Mouse (Mus musculus) forebrain, embryonic 16.5 days (tissue): ENCODE measurements at regions not wholly inside any gene's neighbourhood (a gene's known extent, or its start where the extent isn't known, plus 50 kb on each side); places are given as distances from the start of the nearest gene placed in this dataset.

Experiments
- ATAC-seq: fragments of 200-750 bp; cut with Nextera tagmentation; 2 replicates; pipeline ENCODE4 v1.8.0; 2017; ENCODE audit warnings: mild to moderate bottlenecking, moderate library complexity
- H3K27ac ChIP-seq: fragments of 300-500 bp; sonication (generic); 2 replicates; pipeline ENCODE4 v1.5.1; 2014; ENCODE audit warnings: low read length, control low read depth
- H3K27me3 ChIP-seq: fragments of 300-500 bp; sonication (generic); replicated peaks from 2 replicates; pipeline ENCODE4 v1.6.1; 2014; ENCODE audit warnings: low read length; ENCODE audit not compliant: control insufficient read depth, insufficient read depth
- H3K36me3 ChIP-seq: fragments of 300-500 bp; sonication (generic); 2 replicates; pipeline ENCODE4 v1.6.1; 2014; ENCODE audit not compliant: control insufficient read depth, insufficient read depth
- H3K4me1 ChIP-seq: fragments of 300-500 bp; sonication (generic); replicated peaks from 2 replicates; pipeline ENCODE4 v1.6.1; 2014; ENCODE audit warnings: low read length; ENCODE audit not compliant: control insufficient read depth, insufficient read depth
- H3K4me2 ChIP-seq: fragments of 300-500 bp; sonication (generic); 2 replicates; pipeline ENCODE4 v1.6.1; 2014; ENCODE audit warnings: mild to moderate bottlenecking, low read length, control low read depth
- H3K4me3 ChIP-seq: fragments of 300-500 bp; sonication (generic); replicated peaks from 2 replicates; pipeline ENCODE4 v1.5.1; 2014; ENCODE audit warnings: mild to moderate bottlenecking, low read length, control low read depth
- H3K9ac ChIP-seq: fragments of 300-500 bp; sonication (generic); replicated peaks from 2 replicates; pipeline ENCODE4 v1.6.1; 2014; ENCODE audit warnings: low read depth, low read length, control low read depth
- H3K9me3 ChIP-seq: fragments of 300-500 bp; sonication (generic); 2 replicates; pipeline ENCODE4 v1.6.1; 2016; ENCODE audit warnings: low read length; ENCODE audit not compliant: control insufficient read depth
- WGBS: fragments of 180-500 bp; shearing (Covaris S2); extraction: QIAGEN DNeasy Blood & Tissue Kit; methylation state at CpG from one replicate; pipeline ENCODE4 v1.1.7; 2014; 5-methylcytosine and 5-hydroxymethylcytosine counted together

GRCm38 (mm10) chr6:16958102-16958501, 59.9 kb upstream of the Tfec start:
- no peaks in the 10 kb centered on the region; the same call in 1 of the 2 replicates for H3K4me1 ChIP-seq
- no peaks in the 10 kb centered on the region for H3K27me3 ChIP-seq
- no peak overlapping the region for H3K4me2 ChIP-seq
- no peak for ATAC-seq
- H3K9me3 ChIP-seq, result no peaks in the 10 kb centered on the region
- WGBS, result 78% methylated on average over 3 of the region's 3 CpGs
- no peak overlapping the region for H3K4me3 ChIP-seq
- H3K36me3 ChIP-seq, result no peaks in the 10 kb centered on the region
- no peak overlapping the region for H3K9ac ChIP-seq
- no peak overlapping the region for H3K27ac ChIP-seq

- H3K4me3 ChIP-seq, result no peak overlapping the region
- H3K4me1 ChIP-seq, result no peaks in the 10 kb centered on the region; the same call in 1 of the 2 replicates
- no peaks in the 10 kb centered on the region for H3K27me3 ChIP-seq
- ATAC-seq, result peak; percentile 82
- H3K36me3 ChIP-seq, result no peaks in the 10 kb centered on the region
- no peak overlapping the region for H3K9ac ChIP-seq
- no peak overlapping the region for H3K4me2 ChIP-seq
- H3K27ac ChIP-seq, result no peak overlapping the region
- no peaks in the 10 kb centered on the region for H3K9me3 ChIP-seq
- 53% methylated on average over 6 of the region's 6 CpGs for WGBS
Observed at GRCm38 (mm10) chr6:16956771-16957435, 58.7 kb upstream of the Tfec start.
